Mouse (Mus musculus) midbrain, embryonic 12.5 days (tissue): ENCODE results near the gene Ctns. TPM values are rescaled to one million over a fixed set of nuclear protein-coding genes. Genes with fewer than 3 reads are reported as not detected.

ENCODE experiments used
- ATAC-seq: fragments of 200-750 bp; cut with Nextera tagmentation; 2 replicates; pipeline ENCODE4 v1.8.0; 2017; ENCODE audit warnings: low read depth, moderate TSS enrichment, moderate library complexity; ENCODE audit not compliant: low FRiP score
- H3K27ac ChIP-seq: fragments of 300-500 bp; sonication (generic); replicated peaks from 2 replicates; pipeline ENCODE4 v1.5.1; 2016; ENCODE audit warnings: mild to moderate bottlenecking
- H3K27me3 ChIP-seq: fragments of 300-500 bp; sonication (generic); 2 replicates; pipeline ENCODE4 v1.6.1; 2016; ENCODE audit warnings: mild to moderate bottlenecking
- H3K36me3 ChIP-seq: fragments of 300-500 bp; sonication (generic); 2 replicates; pipeline ENCODE4 v1.6.1; 2016
- H3K4me1 ChIP-seq: fragments of 300-500 bp; sonication (generic); 2 replicates; pipeline ENCODE4 v1.6.1; 2016
- H3K4me2 ChIP-seq: fragments of 300-500 bp; sonication (generic); replicated peaks from 2 replicates; pipeline ENCODE4 v1.6.1; 2016; ENCODE audit warnings: mild to moderate bottlenecking, moderate library complexity
- H3K4me3 ChIP-seq: fragments of 300-500 bp; sonication (generic); 2 replicates; pipeline ENCODE4 v1.5.1; 2016; ENCODE audit warnings: mild to moderate bottlenecking
- H3K9ac ChIP-seq: fragments of 300-500 bp; sonication (generic); replicated peaks from 2 replicates; pipeline ENCODE4 v1.6.1; 2016; ENCODE audit warnings: mild to moderate bottlenecking, moderate library complexity
- H3K9me3 ChIP-seq: fragments of 300-500 bp; sonication (generic); 2 replicates; pipeline ENCODE4 v1.6.1; 2016; ENCODE audit warnings: mild to moderate bottlenecking
- WGBS: fragments of 180-500 bp; shearing (Covaris S2); methylation state at CpG from one replicate; pipeline ENCODE4 v1.1.7; 2016; 5-methylcytosine and 5-hydroxymethylcytosine counted together
- polyA plus RNA-seq: library from polyadenylated mRNA; unstranded; fragments of >200 nt; fragmentation: Nextera tagmentation; extraction: Ambion mirVana; gene quantifications from 2 replicates; pipeline ENCODE4 v1.2.1, GENCODE M21; 2016

The Ctns gene
- polyA plus RNA-seq, 1 experiment from 2014 or later: 23.1 TPM

DNA sequence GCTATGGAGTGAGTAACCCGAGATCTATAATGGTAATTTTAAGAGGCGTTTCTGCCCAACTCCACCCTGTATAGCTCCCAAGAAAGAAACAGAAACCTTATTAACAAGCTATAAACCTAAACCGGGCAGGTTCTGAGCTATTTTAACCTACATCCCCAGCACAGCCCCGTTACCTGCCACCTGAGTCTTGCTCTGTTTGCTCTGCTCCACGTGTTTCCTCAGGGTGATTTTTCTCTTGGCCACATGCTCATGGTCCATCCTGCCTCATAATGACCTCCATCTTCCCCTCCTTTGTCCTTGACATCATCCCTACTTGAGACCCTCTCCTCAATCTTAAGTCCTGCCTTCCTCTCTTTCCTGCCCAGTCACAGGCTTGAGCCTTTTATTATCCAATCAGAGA, 64.6 kb downstream of the Ctns start:
- 94% methylated on average over 5 of the region's 5 CpGs for WGBS
- Histone ChIP-seq H3K36me3 (peaks cover 33% of the 10 kb centered on the region), H3K27me3 (no peaks in the 10 kb centered on the region), H3K27ac (no peak overlapping the region), H3K9ac (no peak overlapping the region), H3K4me3 (no peak overlapping the region), H3K9me3 (no peaks in the 10 kb centered on the region), H3K4me1 (peaks cover 23% of the 10 kb centered on the region), H3K4me2 (peak overlapping the region; percentile 4)
- no peak for ATAC-seq

Other genes with a start within 250 kb of the Ctns start
- gene Atp2a3, start 237.9 kb downstream of the Ctns start, polyA plus RNA-seq: 0.64 and 1.2 TPM in 2 replicates
- gene P2rx1, start 199.9 kb downstream of the Ctns start, polyA plus RNA-seq: 0.64 and 0.88 TPM in 2 replicates
- 10.2 and 11.6 TPM in 2 replicates for gene Camkk1, start 180.0 kb downstream of the Ctns start, polyA plus RNA-seq
- gene Ncbp3, start 151.3 kb downstream of the Ctns start, polyA plus RNA-seq: 14.6 and 15.3 TPM in 2 replicates
- gene Itgae, start 108.5 kb downstream of the Ctns start, polyA plus RNA-seq: 0.39 and 0.42 TPM in 2 replicates
- gene Haspin, start 60.7 kb downstream of the Ctns start, polyA plus RNA-seq: 15.5 TPM in 2 replicates
- 0.09 and 0.12 TPM in 2 replicates for gene P2rx5, start 38.6 kb downstream of the Ctns start, polyA plus RNA-seq
- gene Emc6, start 22.0 kb downstream of the Ctns start, polyA plus RNA-seq: 119 and 123 TPM in 2 replicates
- 172 and 182 TPM in 2 replicates for gene Tax1bp3, start 22.0 kb downstream of the Ctns start, polyA plus RNA-seq
- gene Shpk, start 418 bp upstream of the Ctns start, polyA plus RNA-seq: 1.4 and 1.5 TPM in 2 replicates
- not detected in 2 replicates for gene Trpv1, start 35.2 kb upstream of the Ctns start, polyA plus RNA-seq
- 0.05 TPM in 1 of 2 replicates, not detected in the other for gene Trpv3, start 68.3 kb upstream of the Ctns start, polyA plus RNA-seq
- gene Aspa, start 130.6 kb upstream of the Ctns start, polyA plus RNA-seq: 0.28 TPM in 1 of 2 replicates, not detected in the other
- gene Gm49340, start 130.7 kb upstream of the Ctns start, polyA plus RNA-seq: not detected in 2 replicates
- not detected in 2 replicates for gene Spata22, start 130.7 kb upstream of the Ctns start, polyA plus RNA-seq
- not detected in 2 replicates for gene Olfr20, start 151.7 kb upstream of the Ctns start, polyA plus RNA-seq
- gene Olfr376, start 172.2 kb upstream of the Ctns start, polyA plus RNA-seq: not detected in 2 replicates
- not detected in 2 replicates for gene Olfr1, start 200.6 kb upstream of the Ctns start, polyA plus RNA-seq
- gene Olfr378, start 229.4 kb upstream of the Ctns start, polyA plus RNA-seq: not detected in 2 replicates